Mouse (Mus musculus) limb, embryonic 11.5 days (tissue): ENCODE data around the gene Hephl1. TPM values are rescaled to one million over a fixed set of nuclear protein-coding genes. Genes with fewer than 3 reads are reported as not detected.

Source experiments
- ATAC-seq: fragments of 200-750 bp; cut with Nextera tagmentation; 2 replicates; pipeline ENCODE4 v1.8.0; 2017; ENCODE audit warnings: low read depth; ENCODE audit not compliant: insufficient number of reproducible peaks, low FRiP score, low TSS enrichment
- DNase-seq: peaks from one replicate; pipeline ENCODE4 v3.0.0-alpha.2; 2015; ENCODE audit warnings: low spot score
- H3K27ac ChIP-seq: fragments of 300-500 bp; sonication (generic); replicated peaks from 2 replicates; pipeline ENCODE4 v1.5.1; 2014; ENCODE audit warnings: low read depth, mild to moderate bottlenecking, low read length
- H3K27me3 ChIP-seq: fragments of 300-500 bp; sonication (generic); 2 replicates; pipeline ENCODE4 v1.6.1; 2014; ENCODE audit warnings: mild to moderate bottlenecking, low read length, mixed read lengths; ENCODE audit not compliant: control insufficient read depth, insufficient read depth
- H3K36me3 ChIP-seq: fragments of 300-500 bp; sonication (generic); 2 replicates; pipeline ENCODE4 v1.6.1; 2014; ENCODE audit warnings: mild to moderate bottlenecking, low read length, moderate library complexity, mixed read lengths; ENCODE audit not compliant: control insufficient read depth, insufficient read depth
- H3K4me1 ChIP-seq: fragments of 300-500 bp; sonication (generic); 2 replicates; pipeline ENCODE4 v1.6.1; 2014; ENCODE audit warnings: low read length, mixed read lengths; ENCODE audit not compliant: control insufficient read depth, insufficient read depth
- H3K4me2 ChIP-seq: fragments of 300-500 bp; sonication (generic); 2 replicates; pipeline ENCODE4 v1.6.1; 2014; ENCODE audit warnings: low read depth, mild to moderate bottlenecking, moderate library complexity; ENCODE audit not compliant: severe bottlenecking
- H3K4me3 ChIP-seq: fragments of 300-500 bp; sonication (generic); 2 replicates; pipeline ENCODE4 v1.5.1; 2014; ENCODE audit warnings: low read depth, low read length
- H3K9ac ChIP-seq: fragments of 300-500 bp; sonication (generic); 2 replicates; pipeline ENCODE4 v1.6.1; 2014; ENCODE audit warnings: mild to moderate bottlenecking, low read length
- H3K9me3 ChIP-seq: fragments of 300-500 bp; sonication (generic); 2 replicates; pipeline ENCODE4 v1.6.1; 2016; ENCODE audit warnings: low read length; ENCODE audit not compliant: control insufficient read depth
- WGBS: fragments of 180-500 bp; shearing (Covaris S2); extraction: QIAGEN DNeasy Blood & Tissue Kit; methylation state at CpG from one replicate; pipeline ENCODE4 v1.1.7; 2014; 5-methylcytosine and 5-hydroxymethylcytosine counted together
- polyA plus RNA-seq: library from polyadenylated mRNA; unstranded; fragments of >200 nt; fragmentation: Nextera tagmentation; extraction: Ambion mirVana; gene quantifications from 2 replicates; pipeline ENCODE4 v1.2.1, GENCODE M21; 2014

Hephl1 gene
- polyA plus RNA-seq: not detected in 2 replicates

DNA sequence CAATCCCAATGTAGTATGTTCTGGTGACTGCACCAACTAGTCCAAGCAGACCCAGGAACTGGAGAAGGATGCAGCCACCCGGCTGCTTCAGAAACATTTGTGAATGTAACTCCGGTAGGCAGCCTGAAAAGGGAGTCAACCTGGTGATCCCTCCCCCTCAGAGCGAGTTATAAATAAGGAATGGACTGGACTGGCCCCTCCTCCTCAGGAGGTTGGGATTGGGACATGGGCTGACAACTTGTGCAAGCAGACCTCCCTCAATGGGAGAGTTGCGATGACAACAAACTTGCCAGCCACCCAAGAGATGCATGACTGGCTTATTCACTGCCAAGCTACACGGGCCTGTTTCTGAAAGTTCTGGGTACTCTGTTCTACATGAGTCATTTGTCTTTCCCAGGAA is at the start of gene Hephl1:
Hephl1 (minus strand) TSS at position 101 of the 400 bp plus-strand sequence.
- H3K27me3 ChIP-seq: no peaks in the 10 kb centered on the region
- WGBS: 82% methylated on average over 5 of the region's 5 CpGs
- no peaks in the 10 kb centered on the region for H3K4me1 ChIP-seq
- H3K4me2 ChIP-seq: no peak within 1 kb of the TSS
- DNase-seq (no peak), ATAC-seq (no peak)
- no peak within 1 kb of the TSS for H3K9ac ChIP-seq
- no peaks in the 10 kb centered on the region for H3K9me3 ChIP-seq
- H3K4me3 ChIP-seq: no peak within 1 kb of the TSS
- H3K36me3 ChIP-seq: no peaks in the 10 kb centered on the region
- H3K27ac ChIP-seq: no peak within 1 kb of the TSS

DNA sequence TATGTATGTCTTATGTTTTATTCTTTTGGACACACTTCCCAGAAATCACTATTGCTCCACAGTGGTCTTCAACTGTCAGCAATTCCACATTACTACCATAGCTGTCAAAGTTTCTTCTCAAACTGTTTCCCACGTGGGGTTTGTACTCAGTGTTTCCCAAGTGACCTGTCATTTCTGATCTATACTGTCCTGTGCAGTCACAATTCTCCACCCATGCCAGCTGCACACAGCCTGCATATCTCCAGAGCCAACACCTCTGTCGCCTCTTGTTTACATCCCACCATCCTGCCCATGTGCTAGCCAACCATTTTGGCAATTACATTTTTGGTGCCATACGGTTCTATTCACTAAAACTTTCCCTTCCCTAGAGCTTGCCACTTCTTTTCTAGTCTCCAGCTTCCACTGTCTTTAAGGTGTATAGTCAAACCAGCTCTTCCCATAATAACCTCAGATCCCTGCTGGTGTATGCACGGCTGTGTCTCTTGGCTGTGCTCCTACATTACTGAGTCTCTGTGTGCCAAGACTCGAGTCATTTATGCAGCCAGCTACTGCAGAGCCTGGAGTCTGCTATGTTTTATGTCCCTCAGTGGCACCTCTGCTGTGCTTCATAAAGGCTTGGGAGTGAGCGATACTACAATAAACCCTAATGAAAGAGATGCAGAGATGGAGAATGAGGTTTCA is 37.5 kb upstream of the Hephl1 start:
- no peak overlapping the region for H3K4me2 ChIP-seq
- H3K4me3 ChIP-seq: no peak overlapping the region
- H3K9me3 ChIP-seq: no peaks in the 10 kb centered on the region
- DNase-seq: no peak
- no peaks in the 10 kb centered on the region for H3K27me3 ChIP-seq
- ATAC-seq: no peak
- no peaks in the 10 kb centered on the region for H3K36me3 ChIP-seq
- H3K9ac ChIP-seq: no peak overlapping the region
- no peak overlapping the region for H3K27ac ChIP-seq
- WGBS: 76% methylated on average over 6 of the region's 6 CpGs
- H3K4me1 ChIP-seq: no peaks in the 10 kb centered on the region

DNA sequence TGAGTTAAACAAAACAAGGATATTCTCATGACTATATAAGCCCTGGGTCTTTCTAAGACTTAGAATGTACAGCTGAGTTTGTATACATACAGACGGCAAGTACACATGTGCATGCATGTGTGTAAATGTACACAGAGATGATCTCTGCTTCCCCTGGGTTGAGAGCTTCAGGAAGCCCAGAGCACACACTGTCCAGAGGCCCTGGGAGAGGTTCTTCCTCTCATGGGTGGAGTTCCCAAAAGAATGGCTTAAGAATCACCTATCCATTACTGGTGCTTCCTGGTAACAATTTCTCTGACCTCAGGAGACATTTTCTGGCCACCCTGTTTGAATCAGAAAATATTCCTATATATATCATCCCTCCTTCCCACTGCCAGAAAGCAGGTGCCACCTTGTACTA is 28.6 kb upstream of the Hephl1 start:
- no peaks in the 10 kb centered on the region for H3K4me1 ChIP-seq

DNA sequence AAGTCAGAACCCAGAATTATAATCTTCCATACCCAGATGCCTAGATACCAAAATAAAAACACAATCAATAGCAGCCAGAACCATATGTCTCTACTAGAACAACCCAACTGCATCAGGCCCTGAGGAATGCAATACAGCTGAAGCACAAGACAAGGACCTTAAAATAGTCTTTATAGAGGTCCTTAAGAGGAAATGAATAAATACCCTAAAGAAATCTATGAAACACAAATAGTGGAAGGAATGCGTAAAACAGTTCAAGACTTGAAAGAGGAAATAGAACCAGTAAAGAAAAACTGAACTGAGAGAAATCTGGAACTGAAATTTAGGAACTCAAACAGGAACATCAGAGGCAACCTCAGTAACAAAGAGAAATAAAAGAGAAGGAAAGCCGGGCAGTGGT is 14.0 kb upstream of the Hephl1 start:
- no peak overlapping the region for H3K4me2 ChIP-seq
- DNase-seq: no peak
- H3K9me3 ChIP-seq: no peaks in the 10 kb centered on the region
- H3K9ac ChIP-seq: no peak overlapping the region
- H3K4me1 ChIP-seq: no peaks in the 10 kb centered on the region
- H3K27ac ChIP-seq: no peak overlapping the region
- no peak overlapping the region for H3K4me3 ChIP-seq
- H3K27me3 ChIP-seq: no peaks in the 10 kb centered on the region
- no peak for ATAC-seq
- 93% methylated on average over 2 of the region's 2 CpGs for WGBS
- no peaks in the 10 kb centered on the region for H3K36me3 ChIP-seq

More for the DNA sequence above, 28.6 kb upstream of the Hephl1 start:
- no peaks in the 10 kb centered on the region for H3K27me3 ChIP-seq
- no peak overlapping the region for H3K27ac ChIP-seq
- H3K36me3 ChIP-seq: no peaks in the 10 kb centered on the region
- no peaks in the 10 kb centered on the region for H3K9me3 ChIP-seq
- DNase-seq (no peak), ATAC-seq (no peak)
- no peak overlapping the region for H3K4me2 ChIP-seq
- H3K4me3 ChIP-seq: no peak overlapping the region
- WGBS: 88% methylated on average over 1 of the region's 1 CpGs
- no peak overlapping the region for H3K9ac ChIP-seq

DNA sequence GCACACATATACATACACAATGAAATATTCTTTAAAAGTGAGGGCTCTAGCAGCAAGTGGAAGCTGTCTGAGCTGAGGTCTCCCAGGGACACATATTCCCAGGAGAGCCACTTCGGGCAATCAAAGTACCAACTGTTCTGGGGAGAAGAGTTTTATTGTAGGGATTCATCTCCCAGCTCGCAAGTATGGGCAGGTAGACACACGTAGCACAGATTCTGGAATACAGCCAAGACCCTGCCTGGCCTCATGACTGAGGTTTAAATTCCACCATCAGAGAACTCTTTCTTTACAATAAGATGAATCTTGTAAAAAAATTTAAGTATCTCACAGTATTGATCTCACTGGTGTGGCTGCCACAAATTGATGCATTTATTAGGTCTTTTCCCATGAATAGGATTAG is 10.5 kb upstream of the Hephl1 start:
- 74% methylated on average over 3 of the region's 3 CpGs for WGBS
- H3K9me3 ChIP-seq: no peaks in the 10 kb centered on the region
- no peaks in the 10 kb centered on the region for H3K4me1 ChIP-seq
- H3K27ac ChIP-seq: no peak overlapping the region
- H3K4me3 ChIP-seq: no peak overlapping the region
- DNase-seq (no peak), ATAC-seq (no peak)
- no peaks in the 10 kb centered on the region for H3K27me3 ChIP-seq
- H3K36me3 ChIP-seq: no peaks in the 10 kb centered on the region
- H3K9ac ChIP-seq: no peak overlapping the region
- no peak overlapping the region for H3K4me2 ChIP-seq

DNA sequence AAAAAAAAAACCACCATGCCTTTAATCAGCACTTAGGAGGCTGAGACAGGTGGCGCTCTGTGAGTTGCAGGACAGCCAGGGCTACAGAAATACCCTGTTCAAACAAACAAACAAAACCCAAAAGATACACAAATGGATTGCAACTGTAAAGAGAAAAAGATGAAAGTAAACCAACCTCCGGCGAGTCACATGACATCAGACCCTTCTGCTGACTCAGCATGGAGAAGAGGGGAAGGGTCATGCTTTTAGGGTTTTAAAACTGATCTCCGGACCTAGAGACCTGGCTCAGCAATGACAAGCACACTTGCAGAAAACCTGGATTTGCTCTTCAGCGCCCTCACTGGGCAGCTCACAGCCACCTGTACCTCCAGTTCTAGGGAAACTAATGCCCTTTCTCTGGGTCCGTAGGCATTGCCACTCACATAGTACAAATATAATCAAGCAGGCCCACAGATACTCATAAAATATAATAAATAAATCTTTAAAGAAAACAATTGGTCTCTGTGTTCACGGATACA is 9.0 kb upstream of the Hephl1 start:
- no peak overlapping the region for H3K4me3 ChIP-seq
- no peaks in the 10 kb centered on the region for H3K27me3 ChIP-seq
- DNase-seq (no peak), ATAC-seq (no peak)
- 52% methylated on average over 7 of the region's 7 CpGs for WGBS
- no peaks in the 10 kb centered on the region for H3K9me3 ChIP-seq
- H3K36me3 ChIP-seq: no peaks in the 10 kb centered on the region
- H3K9ac ChIP-seq: no peak overlapping the region
- no peaks in the 10 kb centered on the region for H3K4me1 ChIP-seq
- H3K4me2 ChIP-seq: no peak overlapping the region
- H3K27ac ChIP-seq: no peak overlapping the region

DNA sequence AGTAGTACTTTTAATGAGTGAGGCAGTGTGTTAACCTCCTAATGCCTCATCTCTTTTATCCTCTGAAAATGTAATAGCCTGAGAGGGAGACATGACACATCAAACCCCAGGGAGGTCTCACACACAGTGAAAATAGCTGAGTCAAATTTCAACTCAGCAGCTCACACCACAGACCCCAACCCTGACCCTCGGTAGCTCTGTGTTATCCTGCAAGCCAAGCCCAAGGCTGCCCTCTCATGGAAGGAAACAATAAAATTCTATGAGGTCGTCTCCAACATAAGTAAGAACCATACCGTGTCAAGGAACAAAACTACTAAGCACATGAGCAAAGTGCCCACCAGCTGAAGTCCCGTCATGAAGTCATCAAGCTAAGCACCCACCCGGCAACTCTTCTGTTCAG is 8.3 kb upstream of the Hephl1 start:
- WGBS: 46% methylated on average over 5 of the region's 5 CpGs

DNA sequence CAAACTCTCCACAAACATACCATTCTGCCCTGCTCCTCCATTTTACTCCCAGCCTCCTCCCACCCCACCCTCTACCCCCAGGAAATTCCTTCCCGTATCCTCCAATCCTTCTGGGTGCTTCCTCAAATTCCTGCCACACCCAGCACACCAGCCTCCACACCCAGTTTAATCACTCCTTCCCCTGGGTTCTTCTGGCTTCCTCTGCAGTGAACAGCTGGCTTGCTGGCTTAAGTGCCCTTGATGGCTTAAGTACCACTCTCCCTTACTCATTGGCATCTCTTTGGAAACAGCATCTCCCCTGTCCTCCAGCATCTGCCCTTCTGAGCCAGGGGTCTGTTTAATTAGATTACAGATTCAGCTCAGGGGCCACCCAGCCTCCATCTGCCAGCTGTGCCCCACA is 7.6 kb upstream of the Hephl1 start:
- no peak for ATAC-seq
- no peak for DNase-seq
- no peaks in the 10 kb centered on the region for H3K4me1 ChIP-seq
- no peak overlapping the region for H3K4me2 ChIP-seq
- H3K36me3 ChIP-seq: no peaks in the 10 kb centered on the region
- H3K27ac ChIP-seq: no peak overlapping the region
- H3K4me3 ChIP-seq: no peak overlapping the region
- H3K27me3 ChIP-seq: no peaks in the 10 kb centered on the region
- 44% methylated on average over 1 of the region's 1 CpGs for WGBS
- H3K9me3 ChIP-seq: no peaks in the 10 kb centered on the region
- H3K9ac ChIP-seq: no peak overlapping the region

More for the DNA sequence above, 8.3 kb upstream of the Hephl1 start:
- Histone ChIP-seq H3K9me3 (no peaks in the 10 kb centered on the region), H3K4me3 (no peak overlapping the region), H3K4me1 (no peaks in the 10 kb centered on the region), H3K27me3 (no peaks in the 10 kb centered on the region), H3K36me3 (no peaks in the 10 kb centered on the region), H3K9ac (no peak overlapping the region), H3K4me2 (no peak overlapping the region), H3K27ac (no peak overlapping the region)
- ATAC-seq (no peak), DNase-seq (no peak)

DNA sequence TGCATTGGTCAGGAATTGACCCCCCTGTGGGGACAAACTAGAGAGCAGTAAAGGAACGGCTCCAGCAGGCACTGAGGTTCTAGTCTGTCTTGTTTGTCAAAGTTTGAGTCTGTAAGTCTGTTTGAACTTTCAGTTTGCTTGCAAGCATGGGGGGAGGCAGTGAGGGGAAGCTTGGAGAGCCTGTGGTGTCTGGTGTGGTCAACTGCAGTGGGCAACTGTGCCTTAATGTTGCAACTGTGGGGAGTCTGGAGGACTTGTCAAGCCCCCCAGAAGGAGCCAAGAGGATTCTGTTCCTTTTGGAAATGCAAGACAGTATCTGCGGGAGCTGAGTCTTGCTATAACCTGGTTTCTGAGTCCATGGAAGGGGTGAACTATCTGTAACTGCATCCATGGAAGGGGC is 4.3 kb upstream of the Hephl1 start:
- H3K27me3 ChIP-seq: no peaks in the 10 kb centered on the region
- peak; percentile 13 for DNase-seq
- no peak for ATAC-seq
- H3K9ac ChIP-seq: no peak overlapping the region
- WGBS: 87% methylated on average over 2 of the region's 2 CpGs
- no peaks in the 10 kb centered on the region for H3K36me3 ChIP-seq
- no peaks in the 10 kb centered on the region for H3K9me3 ChIP-seq
- H3K27ac ChIP-seq: no peak overlapping the region
- no peak overlapping the region for H3K4me2 ChIP-seq
- H3K4me3 ChIP-seq: no peak overlapping the region
- no peaks in the 10 kb centered on the region for H3K4me1 ChIP-seq
